Mouse (Mus musculus): ENCODE data around the gene Gtsf1l.

DNA sequence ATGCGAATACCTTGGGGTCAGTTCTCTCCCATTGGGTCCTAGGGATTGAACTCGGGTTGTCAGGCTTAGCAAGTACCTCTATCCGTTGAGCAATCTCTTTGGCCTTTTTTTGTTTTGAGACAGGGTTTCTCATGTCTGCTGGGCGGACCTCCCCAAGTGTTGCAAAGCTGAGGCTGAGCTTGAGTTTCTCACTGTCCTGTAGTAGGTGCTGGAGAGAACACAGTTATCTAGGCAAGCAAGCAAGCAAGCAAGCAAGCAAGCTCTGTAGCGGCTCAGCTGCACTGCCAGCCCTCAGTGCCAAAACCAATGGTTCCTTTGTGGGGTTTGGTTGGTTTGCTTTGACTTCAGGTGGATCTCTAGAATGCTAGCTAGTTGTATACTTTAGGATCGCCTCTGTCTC lies 27.0 kb downstream of the Gtsf1l start:
- TF ChIP-seq CTCF (IDR thresholded peaks at IDR 0.05; ENCODE audit: insufficient read depth, low read depth, low read length) (no peak), POLR2A (IDR thresholded peaks at IDR 0.05; ENCODE audit: insufficient read depth, low read depth, low read length) (no peak)
